Mouse (Mus musculus): ENCODE measurements around the gene Atp4a. TPM values are rescaled to one million over a fixed set of nuclear protein-coding genes. Genes with fewer than 3 reads are reported as not detected.

Gene Atp4a
- polyA plus RNA-seq, 1 experiment from 2014 or later = 2.5 TPM

GRCm38 (mm10) chr7:30747525-30748204, 35.7 kb downstream of the Atp4a start:
- H3K27me3 ChIP-seq (replicated peaks; ENCODE audit: control insufficient read depth, insufficient read depth, low read length) = no peaks in the 10 kb centered on the region
- H3K9ac ChIP-seq (ENCODE audit: low read depth, low read length) = no peak overlapping the region
- no peak for ATAC-seq
- H3K27ac ChIP-seq (ENCODE audit: low read length) = no peak overlapping the region
- no peaks in the 10 kb centered on the region for H3K9me3 ChIP-seq (ENCODE audit: control insufficient read depth, low read length)
- no peak overlapping the region for H3K4me3 ChIP-seq (ENCODE audit: low read length)
- H3K36me3 ChIP-seq (ENCODE audit: control insufficient read depth, insufficient read depth, low read length) = no peaks in the 10 kb centered on the region; the same call in 1 of the 2 replicates
- peaks cover 11% of the 10 kb centered on the region for H3K4me1 ChIP-seq (ENCODE audit: control insufficient read depth, insufficient read depth, low read length)
- 75% methylated on average over 7 of the region's 7 CpGs for WGBS
- no peak overlapping the region for H3K4me2 ChIP-seq (ENCODE audit: low read depth, low read length)

GRCm38 (mm10) chr7:30749824-30750606, 38.0 kb downstream of the Atp4a start:
- ATAC-seq = peak; percentile 46; the same call in 1 of the 2 replicates
- H3K4me1 ChIP-seq (ENCODE audit: control insufficient read depth, insufficient read depth, low read length) = peaks cover 5% of the 10 kb centered on the region; the same call in 1 of the 2 replicates
- H3K36me3 ChIP-seq (ENCODE audit: control insufficient read depth, insufficient read depth, low read length) = no peaks in the 10 kb centered on the region; the same call in 1 of the 2 replicates
- 65% methylated on average over 13 of the region's 13 CpGs for WGBS
- no peak overlapping the region for H3K4me2 ChIP-seq (ENCODE audit: low read depth, low read length)
- H3K27ac ChIP-seq (ENCODE audit: low read length) = no peak overlapping the region
- H3K27me3 ChIP-seq (replicated peaks; ENCODE audit: control insufficient read depth, insufficient read depth, low read length) = no peaks in the 10 kb centered on the region
- no peak overlapping the region for H3K9ac ChIP-seq (ENCODE audit: low read depth, low read length)
- H3K9me3 ChIP-seq (ENCODE audit: control insufficient read depth, low read length) = no peaks in the 10 kb centered on the region; the same call in 1 of the 2 replicates
- H3K4me3 ChIP-seq (ENCODE audit: low read length) = no peak overlapping the region

- Histone ChIP-seq H3K9me3 (ENCODE audit: control insufficient read depth, low read length) (no peaks in the 10 kb centered on the region; the same call in 1 of the 2 replicates), H3K9ac (ENCODE audit: low read depth, low read length) (no peak within 1 kb of the TSS), H3K4me2 (ENCODE audit: low read depth, low read length) (no peak within 1 kb of the TSS), H3K27ac (ENCODE audit: low read length) (no peak within 1 kb of the TSS), H3K4me3 (ENCODE audit: low read length) (no peak within 1 kb of the TSS), H3K4me1 (ENCODE audit: control insufficient read depth, insufficient read depth, low read length) (peaks cover 5% of the 10 kb centered on the region; the same call in 1 of the 2 replicates), H3K27me3 (replicated peaks; ENCODE audit: control insufficient read depth, insufficient read depth, low read length) (no peaks in the 10 kb centered on the region), H3K36me3 (ENCODE audit: control insufficient read depth, insufficient read depth, low read length) (no peaks in the 10 kb centered on the region; the same call in 1 of the 2 replicates)
- 0 out of 2 replicates have a peak, but pooled peaks have one; percentile 9 for ATAC-seq
- 56% methylated on average over 5 of the region's 5 CpGs for whole genome bisulfite sequencing
Observed at GRCm38 (mm10) chr7:30751086-30751669, 39.2 kb downstream of the Atp4a start, which contains the start of gene Sbsn. Sbsn (plus strand) TSS chr7:30751471.

GRCm38 (mm10) chr7:30757001-30757400, 45.0 kb downstream of the Atp4a start:
- no peak for ATAC-seq
- Histone ChIP-seq H3K27ac (ENCODE audit: low read length) (no peak overlapping the region), H3K9ac (ENCODE audit: low read depth, low read length) (no peak overlapping the region), H3K9me3 (ENCODE audit: control insufficient read depth, low read length) (no peaks in the 10 kb centered on the region; the same call in 1 of the 2 replicates), H3K4me1 (ENCODE audit: control insufficient read depth, insufficient read depth, low read length) (no peaks in the 10 kb centered on the region), H3K4me2 (ENCODE audit: low read depth, low read length) (no peak overlapping the region), H3K27me3 (replicated peaks; ENCODE audit: control insufficient read depth, insufficient read depth, low read length) (no peaks in the 10 kb centered on the region), H3K4me3 (ENCODE audit: low read length) (no peak overlapping the region), H3K36me3 (ENCODE audit: control insufficient read depth, insufficient read depth, low read length) (no peaks in the 10 kb centered on the region)
- 75% methylated on average over 2 of the region's 3 CpGs for WGBS

GRCm38 (mm10) chr7:30758853-30759252, 46.8 kb downstream of the Atp4a start:
- 20% methylated on average over 4 of the region's 4 CpGs for WGBS
- peak; percentile 52 for ATAC-seq
- H3K4me2 ChIP-seq (ENCODE audit: low read depth, low read length) = no peak overlapping the region
- H3K9ac ChIP-seq (ENCODE audit: low read depth, low read length) = no peak overlapping the region
- H3K9me3 ChIP-seq (ENCODE audit: control insufficient read depth, low read length) = no peaks in the 10 kb centered on the region; the same call in 1 of the 2 replicates
- H3K27me3 ChIP-seq (replicated peaks; ENCODE audit: control insufficient read depth, insufficient read depth, low read length) = no peaks in the 10 kb centered on the region
- H3K4me3 ChIP-seq (ENCODE audit: low read length) = no peak overlapping the region
- no peaks in the 10 kb centered on the region for H3K4me1 ChIP-seq (ENCODE audit: control insufficient read depth, insufficient read depth, low read length)
- H3K27ac ChIP-seq (ENCODE audit: low read length) = no peak overlapping the region
- H3K36me3 ChIP-seq (ENCODE audit: control insufficient read depth, insufficient read depth, low read length) = no peaks in the 10 kb centered on the region

- Histone ChIP-seq H3K27me3 (replicated peaks; ENCODE audit: control insufficient read depth, insufficient read depth, low read length) (no peaks in the 10 kb centered on the region), H3K27ac (ENCODE audit: low read length) (no peak overlapping the region), H3K4me3 (ENCODE audit: low read length) (no peak overlapping the region), H3K4me1 (ENCODE audit: control insufficient read depth, insufficient read depth, low read length) (no peaks in the 10 kb centered on the region), H3K36me3 (ENCODE audit: control insufficient read depth, insufficient read depth, low read length) (no peaks in the 10 kb centered on the region), H3K9ac (ENCODE audit: low read depth, low read length) (no peak overlapping the region), H3K4me2 (ENCODE audit: low read depth, low read length) (no peak overlapping the region), H3K9me3 (ENCODE audit: control insufficient read depth, low read length) (no peaks in the 10 kb centered on the region)
- ATAC-seq = no peak
- 74% methylated on average over 4 of the region's 4 CpGs for WGBS
Observed at GRCm38 (mm10) chr7:30761769-30762352, 49.9 kb downstream of the Atp4a start.

GRCm38 (mm10) chr7:30763456-30763855, 51.4 kb downstream of the Atp4a start, which contains the start of gene Dmkn:
Dmkn (plus strand) TSS chr7:30763756.
- no peak for ATAC-seq
- 42% methylated on average over 5 of the region's 5 CpGs for WGBS

GRCm38 (mm10) chr7:30765173-30765572, 53.2 kb downstream of the Atp4a start:
- H3K4me2 ChIP-seq (ENCODE audit: low read depth, low read length) = no peak overlapping the region
- no peaks in the 10 kb centered on the region for H3K27me3 ChIP-seq (replicated peaks; ENCODE audit: control insufficient read depth, insufficient read depth, low read length)
- no peak overlapping the region for H3K27ac ChIP-seq (ENCODE audit: low read length)
- H3K4me1 ChIP-seq (ENCODE audit: control insufficient read depth, insufficient read depth, low read length) = peaks cover 8% of the 10 kb centered on the region
- H3K9ac ChIP-seq (ENCODE audit: low read depth, low read length) = no peak overlapping the region
- no peaks in the 10 kb centered on the region for H3K36me3 ChIP-seq (ENCODE audit: control insufficient read depth, insufficient read depth, low read length)
- H3K9me3 ChIP-seq (ENCODE audit: control insufficient read depth, low read length) = no peaks in the 10 kb centered on the region
- WGBS = 31% methylated on average over 11 of the region's 11 CpGs
- no peak overlapping the region for H3K4me3 ChIP-seq (ENCODE audit: low read length)
- ATAC-seq = no peak

More at GRCm38 (mm10) chr7:30763456-30763855, 51.4 kb downstream of the Atp4a start, which contains the start of gene Dmkn:
- Histone ChIP-seq H3K9ac (ENCODE audit: low read depth, low read length) (no peak within 1 kb of the TSS), H3K27me3 (replicated peaks; ENCODE audit: control insufficient read depth, insufficient read depth, low read length) (no peaks in the 10 kb centered on the region), H3K4me3 (ENCODE audit: low read length) (no peak within 1 kb of the TSS), H3K27ac (ENCODE audit: low read length) (no peak within 1 kb of the TSS), H3K4me2 (ENCODE audit: low read depth, low read length) (no peak within 1 kb of the TSS), H3K4me1 (ENCODE audit: control insufficient read depth, insufficient read depth, low read length) (no peaks in the 10 kb centered on the region), H3K9me3 (ENCODE audit: control insufficient read depth, low read length) (no peaks in the 10 kb centered on the region), H3K36me3 (ENCODE audit: control insufficient read depth, insufficient read depth, low read length) (no peaks in the 10 kb centered on the region)

GRCm38 (mm10) chr7:30766408-30766807, 54.4 kb downstream of the Atp4a start:
- Histone ChIP-seq H3K36me3 (ENCODE audit: control insufficient read depth, insufficient read depth, low read length) (no peaks in the 10 kb centered on the region), H3K9me3 (ENCODE audit: control insufficient read depth, low read length) (no peaks in the 10 kb centered on the region), H3K27me3 (replicated peaks; ENCODE audit: control insufficient read depth, insufficient read depth, low read length) (no peaks in the 10 kb centered on the region), H3K4me3 (ENCODE audit: low read length) (no peak overlapping the region), H3K4me1 (ENCODE audit: control insufficient read depth, insufficient read depth, low read length) (peaks cover 8% of the 10 kb centered on the region), H3K4me2 (ENCODE audit: low read depth, low read length) (no peak overlapping the region), H3K9ac (ENCODE audit: low read depth, low read length) (no peak overlapping the region), H3K27ac (ENCODE audit: low read length) (no peak overlapping the region)
- 86% methylated on average over 4 of the region's 4 CpGs for WGBS
- ATAC-seq = no peak
